Mouse (Mus musculus) C2C12 (cell line): ENCODE results near the gene Mpp3. TPM values are rescaled to one million over a fixed set of nuclear protein-coding genes. Genes with fewer than 3 reads are reported as not detected.

Experiments used
- H3K27me3 ChIP-seq: one replicate; pipeline ENCODE4 v1.6.1; 2011; ENCODE audit not compliant: control insufficient read depth, insufficient read depth, insufficient read length
- H3K36me3 ChIP-seq: one replicate; pipeline ENCODE4 v1.6.1; 2011; ENCODE audit not compliant: control insufficient read depth, insufficient read depth
- H3K4me3 ChIP-seq: one replicate; pipeline ENCODE4 v1.5.1; 2011; ENCODE audit warnings: mild to moderate bottlenecking, control low read depth; ENCODE audit not compliant: poor library complexity, insufficient read depth, severe bottlenecking
- H3K79me2 ChIP-seq: one replicate; pipeline ENCODE4 v1.6.1; 2011; ENCODE audit not compliant: control insufficient read depth, insufficient read depth
- H3K79me3 ChIP-seq: one replicate; pipeline ENCODE4 v1.6.1; 2011; ENCODE audit warnings: low read depth, control low read depth
- H3ac ChIP-seq: one replicate; pipeline ENCODE3; 2011; ENCODE audit warnings: low read depth; ENCODE audit not compliant: control insufficient read depth, insufficient read length
- CEBPB ChIP-seq: IDR thresholded peaks from one replicate; pipeline ENCODE4 v1.6.1; 2011; ENCODE audit warnings: low read depth, mild to moderate bottlenecking, control low read depth, moderate library complexity
- CTCF ChIP-seq: IDR thresholded peaks from one replicate; pipeline ENCODE4 v1.5.1; 2011; ENCODE audit not compliant: control insufficient read depth, insufficient read depth, insufficient read length
- FOSL1 ChIP-seq: IDR thresholded peaks from one replicate; pipeline ENCODE4 v1.8.0; 2011; ENCODE audit warnings: mild to moderate bottlenecking, low read length; ENCODE audit not compliant: poor library complexity, insufficient read depth, severe bottlenecking
- MAX ChIP-seq: IDR thresholded peaks from one replicate; pipeline ENCODE4 v1.6.1; 2011; ENCODE audit warnings: mild to moderate bottlenecking, control low read depth
- MYOD1 ChIP-seq: IDR thresholded peaks from one replicate; pipeline ENCODE4 v1.6.1; 2011; ENCODE audit warnings: low read depth; ENCODE audit not compliant: control insufficient read depth, insufficient read length
- MYOG ChIP-seq: IDR thresholded peaks from one replicate; pipeline ENCODE4 v1.6.1; 2011; ENCODE audit not compliant: control insufficient read depth, insufficient read length; ENCODE audit errors: extremely low read depth
- USF1 ChIP-seq: IDR thresholded peaks from one replicate; pipeline ENCODE4 v1.6.1; 2011; ENCODE audit warnings: low read depth, mild to moderate bottlenecking, control low read depth, moderate library complexity
- polyA plus RNA-seq: library from polyadenylated mRNA; unstranded; fragments of >200 nt; fragmentation: generic; extraction: Trizol; gene quantifications from one replicate; pipeline ENCODE4 v1.2.1, GENCODE M21; 2012; ENCODE audit warnings: missing spikeins

Gene Mpp3
- polyA plus RNA-seq, 1 experiment: 0.14 TPM

GRCm38 (mm10) chr11:101979140-101979539 is 49.1 kb downstream of the Mpp3 start:
- Histone ChIP-seq H3K4me3 (no peak overlapping the region), H3ac (no peak overlapping the region), H3K27me3 (no peaks in the 10 kb centered on the region), H3K36me3 (peaks cover 47% of the 10 kb centered on the region), H3K79me2 (peaks cover 24% of the 10 kb centered on the region), H3K79me3 (peaks cover 14% of the 10 kb centered on the region)
- no peak for TF ChIP-seq MYOG
- no peak for TF ChIP-seq CEBPB
- no peak for TF ChIP-seq MAX
- no peak for TF ChIP-seq CTCF
- no peak for TF ChIP-seq USF1
- TF ChIP-seq FOSL1: no peak
- TF ChIP-seq MYOD1: no peak

GRCm38 (mm10) chr11:101976949-101977348 is 51.3 kb downstream of the Mpp3 start:
- Histone ChIP-seq H3K27me3 (no peaks in the 10 kb centered on the region), H3ac (no peak overlapping the region), H3K4me3 (no peak overlapping the region), H3K79me3 (no peaks in the 10 kb centered on the region), H3K36me3 (peaks cover 53% of the 10 kb centered on the region), H3K79me2 (peaks cover 5% of the 10 kb centered on the region)
- TF ChIP-seq USF1 (no peak), CTCF (no peak), MYOG (no peak), MAX (no peak), MYOD1 (no peak), CEBPB (no peak), FOSL1 (no peak)

GRCm38 (mm10) chr11:101974923-101975322 is 53.3 kb downstream of the Mpp3 start:
- H3K79me2 ChIP-seq: no peaks in the 10 kb centered on the region
- H3K36me3 ChIP-seq: peaks cover 36% of the 10 kb centered on the region
- no peak for TF ChIP-seq FOSL1
- TF ChIP-seq CTCF: no peak
- no peak for TF ChIP-seq MAX
- TF ChIP-seq MYOD1: no peak
- TF ChIP-seq USF1: no peak
- no peak for TF ChIP-seq MYOG
- TF ChIP-seq CEBPB: no peak
- no peaks in the 10 kb centered on the region for H3K79me3 ChIP-seq
- no peaks in the 10 kb centered on the region for H3K27me3 ChIP-seq
- no peak overlapping the region for H3ac ChIP-seq
- no peak overlapping the region for H3K4me3 ChIP-seq

- Histone ChIP-seq H3ac (no peak overlapping the region), H3K36me3 (peaks cover 29% of the 10 kb centered on the region), H3K27me3 (no peaks in the 10 kb centered on the region), H3K79me3 (no peaks in the 10 kb centered on the region), H3K79me2 (no peaks in the 10 kb centered on the region), H3K4me3 (no peak overlapping the region)
- TF ChIP-seq CEBPB (no peak), MAX (no peak), MYOG (no peak), MYOD1 (no peak), FOSL1 (no peak), CTCF (no peak), USF1 (no peak)
These were observed 54.1 kb downstream of the Mpp3 start for GRCm38 (mm10) chr11:101974181-101974580.

GRCm38 (mm10) chr11:101973496-101973895 is 54.8 kb downstream of the Mpp3 start:
- Histone ChIP-seq H3K4me3 (no peak overlapping the region), H3K27me3 (peaks cover under 1% of the 10 kb centered on the region), H3K79me2 (no peaks in the 10 kb centered on the region), H3K79me3 (no peaks in the 10 kb centered on the region), H3K36me3 (peaks cover 24% of the 10 kb centered on the region), H3ac (no peak overlapping the region)
- TF ChIP-seq FOSL1: no peak
- TF ChIP-seq MAX: no peak
- TF ChIP-seq USF1: no peak
- TF ChIP-seq MYOG: no peak
- no peak for TF ChIP-seq CEBPB
- TF ChIP-seq MYOD1: no peak
- TF ChIP-seq CTCF: no peak

GRCm38 (mm10) chr11:101972651-101973050 is 55.6 kb downstream of the Mpp3 start:
- Histone ChIP-seq H3K27me3 (peaks cover 9% of the 10 kb centered on the region), H3K4me3 (no peak overlapping the region), H3K79me2 (no peaks in the 10 kb centered on the region), H3ac (no peak overlapping the region), H3K79me3 (no peaks in the 10 kb centered on the region), H3K36me3 (peaks cover 21% of the 10 kb centered on the region)
- TF ChIP-seq MAX (no peak), CEBPB (no peak), MYOD1 (no peak), CTCF (no peak)
